Mouse (Mus musculus) c-Kit-positive CD71-negative TER-119-negative erythroid progenitor cells, embryonic 14.5 days (primary cell): Measurements from ENCODE around the gene Cpa5.

Experiments
- DNase-seq: peaks from one replicate; pipeline ENCODE4 v3.0.0-alpha.2; 2013; ENCODE audit warnings: low read depth

Gene Cpa5

GRCm38 (mm10) chr6:30610710-30611109 is at the start of gene Cpa5:
Gene Cpa5, plus strand, starts transcription at chr6:30611010.
- no peak for DNase-seq

DNA sequence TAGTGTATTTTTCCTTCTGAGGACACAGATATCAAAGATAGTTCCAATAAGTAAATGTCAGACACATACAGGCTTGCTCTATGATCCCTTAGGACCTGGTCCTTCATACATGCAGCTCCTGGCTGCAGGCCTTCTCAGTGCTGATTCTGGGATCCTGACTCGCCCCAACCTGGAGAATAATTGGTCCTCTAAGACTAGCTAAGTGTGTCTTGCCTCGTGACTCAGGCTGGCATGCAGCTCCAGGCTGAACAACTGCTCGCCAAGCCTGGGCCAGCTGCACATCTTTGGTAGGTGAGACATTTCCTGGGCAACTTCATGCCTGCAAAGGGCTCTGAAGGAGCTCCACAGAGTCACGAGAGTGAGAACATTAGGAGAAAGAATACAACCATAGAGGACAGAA is 48.7 kb upstream of the Cpa5 start:
- no peak for DNase-seq

DNA sequence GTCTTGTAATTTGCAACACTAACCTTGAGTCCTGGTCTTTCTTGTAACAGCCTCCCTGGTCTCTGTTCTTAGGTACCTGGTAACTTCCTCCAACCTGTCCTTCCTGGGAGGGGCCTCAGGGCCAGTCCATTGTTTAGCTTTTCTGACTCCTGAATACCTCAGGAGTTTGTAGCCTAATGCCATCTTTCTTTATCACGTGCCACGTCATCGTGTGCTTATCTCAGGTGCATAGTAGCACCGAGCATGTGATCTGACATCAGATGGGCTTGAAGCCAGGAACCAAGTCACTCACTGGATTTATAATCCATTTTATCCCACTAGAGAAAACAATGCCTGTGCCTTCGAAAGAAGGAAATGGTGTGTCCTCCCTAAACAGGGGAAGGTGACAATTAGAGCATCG is 47.2 kb upstream of the Cpa5 start:
- DNase-seq: no peak

GRCm38 (mm10) chr6:30564051-30564450 is 46.8 kb upstream of the Cpa5 start:
- no peak for DNase-seq

DNA sequence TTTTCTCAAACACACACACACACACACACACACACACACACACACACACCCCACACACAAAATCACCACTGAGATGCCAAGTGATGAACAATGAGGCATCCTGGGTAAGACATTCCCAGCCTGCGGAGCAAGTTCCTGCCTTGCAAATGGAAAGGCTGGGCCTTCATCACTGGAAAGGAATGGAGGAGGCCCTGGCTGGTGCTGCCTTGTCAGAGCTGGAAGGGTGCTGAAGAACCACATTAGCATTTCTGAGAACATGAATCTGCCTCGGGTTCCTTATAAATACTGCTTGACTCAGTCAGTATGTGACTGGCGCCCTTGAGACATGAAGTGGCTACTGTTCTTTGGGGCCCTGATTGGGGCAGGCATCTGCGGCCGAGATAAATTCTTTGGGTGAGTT is 42.7 kb upstream of the Cpa5 start, which contains the start of gene Cpa4:
Gene Cpa4, plus strand, starts transcription at position 301 of the 400 bp plus-strand sequence.
- no peak for DNase-seq

DNA sequence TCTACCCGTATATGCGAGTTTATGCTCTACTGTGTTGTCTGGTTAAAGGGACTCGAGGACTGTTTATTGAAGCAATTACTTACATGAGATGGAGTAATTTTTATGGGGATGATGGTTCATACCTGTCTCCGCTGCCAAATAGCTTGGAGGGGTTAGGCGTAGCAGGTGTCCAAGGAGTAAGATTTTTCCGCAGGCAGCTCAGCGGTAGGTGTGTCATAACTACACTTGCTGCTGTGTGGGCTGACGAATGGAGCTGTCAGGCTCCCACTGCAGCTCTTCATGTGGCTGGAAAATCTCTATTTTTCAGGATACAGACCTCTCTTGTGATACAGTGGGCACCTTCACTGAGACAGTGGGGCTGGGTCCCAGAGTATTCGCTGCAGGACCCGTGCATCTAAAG is 41.5 kb upstream of the Cpa5 start:
- no peak for DNase-seq

DNA sequence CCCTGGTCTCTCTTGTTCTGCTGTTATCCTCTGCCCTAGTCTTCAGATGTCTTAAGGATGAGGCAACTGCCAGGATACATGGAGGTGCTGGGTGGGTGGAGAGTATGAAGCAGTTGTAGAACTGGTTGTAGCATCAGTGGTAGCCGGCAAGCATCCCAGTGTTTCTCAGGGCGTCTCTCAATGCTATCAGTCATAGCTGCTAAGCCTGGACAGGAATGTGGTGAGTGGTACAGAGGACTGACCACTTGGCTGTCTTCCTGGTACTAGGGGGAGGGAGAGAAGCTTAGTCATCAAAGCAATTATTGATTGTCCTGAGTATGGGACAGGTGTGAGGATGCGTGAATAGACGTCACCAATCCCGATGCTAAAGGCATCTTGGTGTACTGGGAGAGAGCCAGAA is 40.8 kb upstream of the Cpa5 start:
- no peak for DNase-seq

- no peak for DNase-seq
Measured at GRCm38 (mm10) chr6:30572456-30573311, 38.1 kb upstream of the Cpa5 start.

DNA sequence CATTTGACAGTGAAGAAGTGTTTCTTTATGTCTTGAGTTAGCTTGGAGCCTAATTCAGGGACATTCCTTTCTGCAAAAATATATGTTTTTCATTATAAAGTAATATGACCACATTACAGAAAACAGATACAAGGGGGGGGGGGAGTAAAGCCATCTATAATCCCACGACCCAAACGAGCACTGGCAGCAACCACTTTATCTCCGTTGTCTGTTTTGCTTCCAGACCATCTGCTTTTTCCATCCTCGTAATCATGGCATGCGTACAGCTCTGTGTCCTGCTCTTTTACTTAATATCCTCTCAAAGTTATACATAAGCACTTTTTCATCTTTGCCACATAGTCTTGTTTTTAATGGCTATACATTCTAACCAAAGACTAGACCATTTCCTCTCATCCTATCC is 37.4 kb upstream of the Cpa5 start:
- no peak for DNase-seq

- no peak for DNase-seq
Measured at GRCm38 (mm10) chr6:30574945-30575344, 35.9 kb upstream of the Cpa5 start.

GRCm38 (mm10) chr6:30576477-30577203 is 34.2 kb upstream of the Cpa5 start:
- no peak for DNase-seq

DNA sequence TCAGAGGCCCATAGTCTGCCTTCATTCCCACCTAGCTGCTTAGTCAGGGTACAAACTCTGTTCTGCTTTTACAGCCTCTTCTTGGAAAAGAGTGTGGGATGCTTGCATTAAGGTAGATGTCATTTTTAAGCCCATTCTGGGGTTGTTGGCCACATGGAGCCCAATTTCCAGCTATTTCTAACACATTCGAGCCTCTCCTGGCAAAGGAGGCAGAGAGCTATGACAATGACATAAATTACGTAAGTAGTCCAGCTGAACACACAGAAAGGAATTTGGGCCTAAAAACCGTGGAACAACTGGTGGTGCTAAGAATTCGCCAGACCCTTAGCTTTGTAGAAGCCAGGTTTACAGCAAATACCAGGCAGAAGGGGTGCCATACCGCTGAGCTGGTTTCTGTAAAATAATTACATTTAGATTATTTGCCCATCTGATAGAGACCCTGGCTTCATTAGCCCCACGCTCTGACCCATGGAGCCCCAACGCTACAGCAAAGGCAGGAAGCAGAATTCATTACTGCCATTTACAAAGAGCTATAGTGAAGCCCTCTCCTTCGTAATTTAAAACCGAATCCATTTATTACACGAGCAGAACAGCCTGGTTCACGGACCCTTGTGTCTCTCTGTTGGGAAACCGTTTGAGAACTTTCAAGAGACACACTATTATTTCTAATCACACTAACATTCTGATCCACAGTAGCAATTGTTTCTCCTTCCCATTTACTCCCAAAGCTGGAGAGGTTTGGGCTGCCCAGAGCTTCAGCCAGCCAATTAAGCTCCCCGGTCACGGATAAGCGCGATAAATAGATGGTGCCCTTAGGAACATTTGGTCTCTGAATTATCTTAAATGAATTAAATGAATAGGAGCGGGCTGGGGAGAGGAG is 30.6 kb upstream of the Cpa5 start:
- DNase-seq: no peak

DNA sequence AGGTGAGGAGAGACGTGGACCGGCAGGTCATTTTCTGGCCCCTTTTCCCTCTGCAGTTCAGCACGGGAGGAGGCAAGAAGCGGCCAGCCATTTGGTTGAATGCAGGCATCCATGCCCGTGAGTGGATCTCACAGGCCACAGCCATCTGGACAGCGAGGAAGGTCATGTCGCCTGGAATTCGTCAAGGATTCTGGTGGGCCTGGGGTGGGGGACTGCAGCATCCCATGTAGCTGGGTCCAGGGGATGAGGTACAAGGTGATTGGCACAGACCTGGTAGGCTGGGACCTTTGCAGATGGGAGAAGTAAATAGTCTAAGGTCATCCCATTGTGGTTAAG is 30.0 kb upstream of the Cpa5 start:
- no peak for DNase-seq

- DNase-seq: no peak
Measured at GRCm38 (mm10) chr6:30586886-30587442, 23.8 kb upstream of the Cpa5 start.

GRCm38 (mm10) chr6:30589819-30590218 is 21.0 kb upstream of the Cpa5 start:
- no peak for DNase-seq

GRCm38 (mm10) chr6:30591851-30592404 is 18.9 kb upstream of the Cpa5 start:
- no peak for DNase-seq

DNA sequence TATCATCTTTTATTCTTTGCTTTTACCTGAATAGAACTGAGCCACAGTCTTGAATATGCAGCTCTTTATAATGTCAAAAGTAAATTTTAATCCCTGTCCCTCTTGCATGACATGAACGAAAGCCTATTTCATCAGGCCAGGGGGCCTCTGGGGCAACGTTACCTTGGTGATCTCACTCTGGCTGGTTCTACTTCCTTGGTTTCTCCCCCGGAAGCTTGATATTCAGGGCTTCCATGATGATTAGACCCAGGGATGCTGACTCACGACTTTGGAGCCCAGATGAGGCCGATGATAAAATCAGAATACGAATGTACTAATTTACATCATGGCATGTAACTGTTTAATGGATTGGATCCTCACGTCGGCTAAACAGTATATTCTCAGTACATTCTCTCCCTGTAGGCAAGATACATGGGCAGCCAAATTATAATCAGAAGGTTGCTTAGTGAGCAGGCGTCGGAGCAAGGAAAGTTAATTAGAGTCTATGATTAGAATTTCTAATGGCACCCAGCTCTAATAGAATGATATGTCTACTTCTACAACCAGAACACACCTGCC is 18.3 kb upstream of the Cpa5 start:
- no peak for DNase-seq

DNA sequence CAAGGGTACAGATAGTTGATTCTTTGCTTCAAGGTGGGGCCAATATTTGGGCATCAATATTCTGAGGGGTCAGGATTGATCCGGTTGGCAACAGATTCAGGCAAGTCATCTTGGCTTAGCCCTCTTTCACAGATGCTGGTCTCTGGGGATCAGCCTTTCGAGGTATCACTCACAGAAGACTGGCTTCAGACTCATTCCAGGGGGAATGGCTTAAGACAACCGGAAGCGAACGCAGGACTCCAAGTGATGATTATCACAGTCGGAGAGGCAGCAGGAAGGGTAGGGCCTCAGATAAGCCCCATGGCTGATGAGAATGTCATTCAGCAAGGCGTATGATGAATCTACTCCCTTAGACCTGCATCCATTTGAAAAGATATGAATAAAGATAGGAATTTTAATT is 16.4 kb upstream of the Cpa5 start:
- DNase-seq: no peak

- DNase-seq: no peak
Measured at GRCm38 (mm10) chr6:30596230-30596898, 14.4 kb upstream of the Cpa5 start.

DNA sequence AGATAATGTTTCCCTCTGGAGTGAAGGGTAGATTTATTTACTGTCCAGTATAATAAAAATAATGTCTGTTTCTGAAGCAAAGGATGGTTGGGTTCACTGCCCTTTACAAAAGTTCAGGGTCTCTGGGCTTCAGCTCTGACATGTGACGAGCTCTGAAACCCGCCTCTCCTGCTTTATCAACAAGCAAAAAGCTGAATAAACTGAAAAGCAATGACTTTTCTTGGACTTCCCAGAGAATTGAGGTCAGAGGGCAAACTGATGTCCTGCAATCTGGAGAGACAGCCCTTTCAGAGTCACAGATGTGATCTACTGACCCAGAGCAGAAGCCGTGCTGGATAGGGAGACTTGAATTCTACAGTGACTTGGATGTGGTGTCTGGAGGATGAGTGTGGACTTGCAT is 10.8 kb upstream of the Cpa5 start:
- no peak for DNase-seq

GRCm38 (mm10) chr6:30600995-30601394 is 9.8 kb upstream of the Cpa5 start:
- no peak for DNase-seq
